Mouse (Mus musculus) lung, postnatal 0 days (tissue): ENCODE measurements around the gene B4galnt4. TPM values are rescaled to one million over a fixed set of nuclear protein-coding genes. Genes with fewer than 3 reads are reported as not detected.
A peak's percentile ranks its signal among the peaks of the same experiment; 100 is the strongest.
"Not testable (repeated sequence)": the region's sequence is repeated elsewhere in the genome, so short reads cannot be mapped to it uniquely, and the experiment has no call there.

Source experiments
- ATAC-seq: fragments of 200-750 bp; cut with Nextera tagmentation; 2 replicates; pipeline ENCODE4 v1.8.0; 2017; ENCODE audit warnings: moderate library complexity
- DNase-seq: peaks from one replicate; pipeline ENCODE4 v3.0.0-alpha.2; 2016; ENCODE audit warnings: low spot score
- H3K27ac ChIP-seq: fragments of 300-500 bp; sonication (generic); 2 replicates; pipeline ENCODE4 v1.5.1; 2014; ENCODE audit warnings: antibody characterized with exemption, mild to moderate bottlenecking, low read length, mixed read lengths
- H3K27me3 ChIP-seq: fragments of 300-500 bp; sonication (generic); replicated peaks from 2 replicates; pipeline ENCODE4 v1.6.1; 2014; ENCODE audit warnings: low read length, mixed read lengths; ENCODE audit not compliant: insufficient read depth
- H3K36me3 ChIP-seq: fragments of 300-500 bp; sonication (generic); 2 replicates; pipeline ENCODE4 v1.6.1; 2014; ENCODE audit warnings: low read length, mixed read lengths; ENCODE audit not compliant: insufficient read depth
- H3K4me1 ChIP-seq: fragments of 300-500 bp; sonication (generic); 2 replicates; pipeline ENCODE4 v1.6.1; 2014; ENCODE audit warnings: antibody characterized with exemption, low read depth, low read length, mixed read lengths; ENCODE audit not compliant: insufficient read depth
- H3K4me2 ChIP-seq: fragments of 300-500 bp; sonication (generic); replicated peaks from 2 replicates; pipeline ENCODE4 v1.6.1; 2014; ENCODE audit warnings: low read depth, mild to moderate bottlenecking, low read length, moderate library complexity, mixed read lengths
- H3K4me3 ChIP-seq: fragments of 300-500 bp; sonication (generic); 2 replicates; pipeline ENCODE4 v1.5.1; 2014; ENCODE audit warnings: low read depth, low read length
- H3K9ac ChIP-seq: fragments of 300-500 bp; sonication (generic); replicated peaks from 2 replicates; pipeline ENCODE4 v1.6.1; 2014; ENCODE audit warnings: low read depth, mild to moderate bottlenecking
- H3K9me3 ChIP-seq: fragments of 300-500 bp; sonication (generic); 2 replicates; pipeline ENCODE4 v1.6.1; 2016; ENCODE audit warnings: low read length, mixed read lengths
- CTCF ChIP-seq: IDR thresholded peaks from 2 replicates; pipeline ENCODE4 v1.5.1; 2016; ENCODE audit warnings: antibody characterized with exemption, mild to moderate bottlenecking
- EP300 ChIP-seq: IDR thresholded peaks from 2 replicates; pipeline ENCODE4 v1.6.1; 2016; ENCODE audit warnings: antibody characterized with exemption, mild to moderate bottlenecking, control low read depth
- WGBS: fragments of 180-500 bp; shearing (Covaris S2); extraction: QIAGEN DNeasy Blood & Tissue Kit; methylation state at CpG from one replicate; pipeline ENCODE4 v1.1.7; 2014; 5-methylcytosine and 5-hydroxymethylcytosine counted together
- polyA plus RNA-seq: library from polyadenylated mRNA; unstranded; fragments of >200 nt; fragmentation: Nextera tagmentation; extraction: Ambion mirVana; gene quantifications from 2 replicates; pipeline ENCODE4 v1.2.1, GENCODE M21; 2015

B4galnt4 gene
- polyA plus RNA-seq, result 0.13 and 0.20 TPM in 2 replicates

DNA sequence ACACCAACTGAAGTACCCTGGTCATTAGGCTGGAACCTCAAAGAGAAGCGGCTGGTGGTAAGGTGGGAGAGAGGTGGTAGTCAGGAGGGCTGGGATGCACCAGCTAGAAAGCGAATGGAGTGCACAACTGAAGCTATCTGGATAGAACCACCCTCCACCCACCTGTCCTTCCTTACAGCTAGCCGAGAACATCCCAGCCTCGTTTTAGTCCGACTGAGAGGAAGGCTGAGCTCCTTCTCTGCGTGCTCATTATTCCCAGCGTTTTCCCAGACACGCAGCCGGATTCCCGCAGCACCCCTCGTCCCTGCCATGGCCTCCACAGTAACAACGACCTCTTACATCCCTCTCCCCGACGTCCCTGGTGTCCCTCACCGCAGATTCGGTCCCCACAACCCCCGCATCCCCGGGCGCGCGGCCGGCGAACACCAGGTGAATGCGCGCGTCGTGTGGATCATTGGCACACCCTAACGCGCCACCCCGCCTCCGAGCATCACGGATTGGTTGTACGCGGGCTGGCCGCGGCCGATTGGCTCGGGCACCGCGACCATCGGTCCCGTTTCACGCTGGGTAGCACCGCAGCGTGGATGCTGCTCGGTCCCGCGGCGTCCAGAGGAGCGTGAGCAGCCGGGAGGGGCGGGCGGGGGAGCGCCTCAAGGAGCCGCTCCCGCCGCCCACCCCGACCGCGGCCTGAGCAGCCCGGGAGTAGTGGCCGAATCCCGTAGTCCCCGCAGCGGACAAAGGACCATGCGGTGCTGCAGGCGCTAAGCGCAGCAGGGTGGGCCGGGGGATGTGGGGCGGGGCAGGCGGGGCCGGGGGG lies at the start of gene B4galnt4:
Gene B4galnt4, plus strand, starts transcription at position 679 of the 817 bp plus-strand sequence.
- Histone ChIP-seq H3K4me2 (peak within 1 kb of the TSS; percentile 87), H3K9ac (no peak within 1 kb of the TSS), H3K4me1 (0 out of 2 replicates have a peak, but pooled peaks cover 7% of the 10 kb centered on the region), H3K27ac (no peak within 1 kb of the TSS), H3K36me3 (no peaks in the 10 kb centered on the region), H3K9me3 (no peaks in the 10 kb centered on the region), H3K4me3 (peak within 1 kb of the TSS; percentile 46), H3K27me3 (peaks cover 17% of the 10 kb centered on the region; the same call in 1 of the 2 replicates)
- peak; percentile 91 for ATAC-seq
- 1% methylated on average over 48 of the region's 72 CpGs for WGBS
- no peak for TF ChIP-seq EP300
- TF ChIP-seq CTCF, result no peak
- peak; percentile 56 for DNase-seq

DNA sequence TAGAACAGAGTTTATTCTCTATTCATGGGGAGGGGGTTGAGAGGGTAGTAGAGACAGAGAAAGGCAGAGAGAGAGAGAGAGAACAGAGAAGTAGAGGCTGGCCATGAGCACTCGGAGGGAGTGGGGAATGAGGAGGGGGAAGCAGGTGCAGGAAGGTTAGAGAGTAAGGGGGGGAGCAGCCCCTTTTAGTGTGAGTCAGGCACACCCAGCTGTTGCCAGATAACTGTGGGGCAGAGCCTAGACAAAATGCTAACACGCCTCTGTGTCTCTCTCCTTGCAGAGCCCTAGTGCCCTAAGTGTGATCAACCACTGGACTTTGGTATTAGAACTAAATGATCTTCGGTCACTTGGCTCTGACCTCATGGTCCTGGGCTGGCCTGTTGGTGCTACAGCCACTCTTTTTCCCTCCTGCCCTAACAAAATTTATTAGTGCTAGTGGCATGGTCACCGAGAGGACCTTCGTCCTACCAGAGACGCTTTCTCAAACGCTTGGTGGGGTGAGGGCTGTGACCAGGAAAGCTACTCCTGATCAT lies 49.6 kb upstream of the B4galnt4 start:
- no peak overlapping the region for H3K4me2 ChIP-seq
- H3K4me3 ChIP-seq, result no peak overlapping the region
- H3K36me3 ChIP-seq, result no peaks in the 10 kb centered on the region
- ATAC-seq (no peak), DNase-seq (no peak)
- 0 out of 2 replicates have a peak overlapping the region, but pooled peaks have one; percentile 59 for H3K9ac ChIP-seq
- H3K4me1 ChIP-seq, result peaks cover 17% of the 10 kb centered on the region
- no peaks in the 10 kb centered on the region for H3K27me3 ChIP-seq
- TF ChIP-seq CTCF (no peak), EP300 (no peak)
- WGBS, result 89% methylated on average over 7 of the region's 7 CpGs
- H3K27ac ChIP-seq, result peak overlapping the region; percentile 87
- no peaks in the 10 kb centered on the region for H3K9me3 ChIP-seq

DNA sequence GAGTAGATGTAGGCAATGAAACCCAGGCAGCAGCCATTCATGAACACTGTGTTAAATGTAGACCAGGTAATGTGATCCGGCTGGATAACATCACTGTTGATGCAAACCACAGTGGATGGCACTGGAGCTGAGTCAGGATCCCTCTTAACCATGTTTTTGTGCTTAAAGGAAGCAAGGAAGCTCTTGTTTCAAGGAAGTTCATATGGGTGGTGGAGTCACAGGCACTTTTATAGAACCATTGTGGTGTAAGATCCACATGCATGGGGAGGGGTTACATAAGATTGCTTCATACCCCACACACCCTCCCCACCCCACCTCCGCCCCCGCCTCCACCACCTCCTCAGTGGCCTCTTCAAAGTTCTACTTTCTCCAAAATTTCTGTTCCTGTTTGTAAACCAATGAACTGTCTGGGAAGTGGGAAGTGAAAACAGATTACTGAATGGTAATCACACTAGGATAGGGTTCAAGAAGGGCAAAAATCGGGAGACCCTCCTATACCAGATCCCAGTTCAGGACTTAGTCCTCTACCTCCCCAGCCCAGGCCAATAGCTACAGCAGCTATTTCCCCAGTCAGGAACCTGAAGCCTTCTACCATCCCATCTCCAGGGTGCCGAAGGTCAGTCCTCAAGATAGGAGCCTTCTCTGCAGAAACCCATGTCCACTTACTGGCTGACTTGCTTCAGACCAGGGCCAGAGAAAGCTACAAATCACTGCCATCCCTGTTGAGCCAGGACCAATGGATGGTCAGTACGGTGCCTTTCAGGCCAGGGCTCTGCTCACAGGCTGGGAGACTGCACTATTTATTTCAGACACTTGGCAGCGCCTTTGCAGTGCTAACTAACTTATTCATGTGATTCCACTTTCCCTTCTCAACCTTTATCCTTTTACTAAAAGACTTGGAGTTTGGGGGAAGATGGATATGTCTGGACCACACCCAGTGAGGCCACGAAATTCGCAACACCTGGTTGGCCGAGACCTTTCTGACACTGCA lies 43.9 kb upstream of the B4galnt4 start:
- Histone ChIP-seq H3K27me3 (no peaks in the 10 kb centered on the region), H3K9ac (no peak overlapping the region), H3K36me3 (no peaks in the 10 kb centered on the region), H3K4me1 (no peaks in the 10 kb centered on the region), H3K4me2 (no peak overlapping the region), H3K4me3 (no peak overlapping the region), H3K9me3 (no peaks in the 10 kb centered on the region), H3K27ac (no peak overlapping the region)
- peak; percentile 25 for DNase-seq
- no peak for ATAC-seq
- WGBS, result 78% methylated on average over 10 of the region's 10 CpGs
- no peak for TF ChIP-seq EP300
- TF ChIP-seq CTCF, result peak; percentile 36

DNA sequence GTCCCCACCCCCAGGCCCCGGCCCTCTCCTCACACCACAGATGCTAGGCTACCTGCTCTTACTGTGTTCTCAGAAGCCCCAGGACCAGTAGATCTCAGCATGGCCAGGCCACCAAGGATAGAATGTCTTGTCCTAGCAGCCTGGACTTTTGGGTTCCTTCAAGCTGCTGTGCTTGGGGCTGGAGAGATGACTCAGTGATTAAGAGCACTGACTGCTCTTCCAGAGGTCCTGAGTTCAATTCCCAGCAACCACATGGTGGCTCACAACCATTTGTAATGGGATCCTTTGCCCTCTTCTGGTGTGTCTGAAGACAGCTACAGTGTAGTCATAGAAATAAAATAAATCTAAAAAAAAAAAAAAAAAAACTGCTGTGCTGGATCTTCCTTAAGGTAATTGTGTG lies 43.1 kb upstream of the B4galnt4 start, which contains the start of gene Ifitm6:
Gene Ifitm6, minus strand, starts transcription at position 101 of the 400 bp plus-strand sequence.
- H3K4me2 ChIP-seq, H3K27me3 ChIP-seq, H3K9ac ChIP-seq: not testable (repeated sequence)

DNA sequence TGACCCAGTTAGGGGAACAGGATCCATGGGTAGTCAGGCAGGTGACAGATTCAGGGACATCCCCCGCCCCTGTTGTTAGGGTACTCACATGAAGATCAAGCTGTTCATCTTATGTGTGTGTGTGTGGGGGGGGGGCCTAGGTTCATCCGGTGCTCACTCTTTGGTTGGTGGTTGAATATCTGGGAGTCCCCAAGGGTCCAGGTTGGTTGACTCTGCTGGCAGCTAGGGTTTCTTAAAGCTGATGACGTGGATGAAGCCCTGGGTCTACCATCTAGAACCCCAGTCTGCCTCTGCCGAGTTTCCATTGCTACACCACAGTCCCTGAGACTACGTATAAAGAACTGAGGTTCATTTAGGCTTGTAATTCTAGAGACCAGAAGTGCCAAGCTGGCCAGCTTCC lies 41.9 kb upstream of the B4galnt4 start:
- no peaks in the 10 kb centered on the region for H3K36me3 ChIP-seq
- WGBS, result 93% methylated on average over 5 of the region's 5 CpGs
- H3K9ac ChIP-seq, result no peak overlapping the region
- no peak for ATAC-seq
- H3K4me3 ChIP-seq, result no peak overlapping the region
- no peaks in the 10 kb centered on the region for H3K9me3 ChIP-seq
- no peaks in the 10 kb centered on the region for H3K4me1 ChIP-seq
- H3K27ac ChIP-seq, result no peak overlapping the region
- TF ChIP-seq EP300, result no peak
- no peak for TF ChIP-seq CTCF
- no peak overlapping the region for H3K4me2 ChIP-seq
- no peak for DNase-seq
- no peaks in the 10 kb centered on the region for H3K27me3 ChIP-seq

More for the DNA sequence above, 43.1 kb upstream of the B4galnt4 start, which contains the start of gene Ifitm6:
- WGBS, result 91% methylated on average over 1 of the region's 1 CpGs
- H3K9me3 ChIP-seq, H3K4me1 ChIP-seq, ATAC-seq, H3K27ac ChIP-seq, H3K4me3 ChIP-seq, DNase-seq, H3K36me3 ChIP-seq: not testable (repeated sequence)
